Mouse (Mus musculus) stomach, postnatal 0 days (tissue): ENCODE measurements around the gene Wdr34. TPM values are rescaled to one million over a fixed set of nuclear protein-coding genes. Genes with fewer than 3 reads are reported as not detected.

Experiments used
- ATAC-seq: fragments of 200-750 bp; cut with Nextera tagmentation; 2 replicates; pipeline ENCODE4 v1.8.0; 2017; ENCODE audit not compliant: low FRiP score, low TSS enrichment
- DNase-seq: peaks from one replicate; pipeline ENCODE4 v3.0.0-alpha.2; 2016; ENCODE audit warnings: low spot score
- H3K27ac ChIP-seq: fragments of 300-500 bp; sonication (generic); replicated peaks from 2 replicates; pipeline ENCODE4 v1.5.1; 2014; ENCODE audit warnings: mild to moderate bottlenecking, control low read depth
- H3K27me3 ChIP-seq: fragments of 300-500 bp; sonication (generic); 2 replicates; pipeline ENCODE4 v1.6.1; 2014; ENCODE audit warnings: low read length; ENCODE audit not compliant: control insufficient read depth, insufficient read depth
- H3K36me3 ChIP-seq: fragments of 300-500 bp; sonication (generic); 2 replicates; pipeline ENCODE4 v1.6.1; 2014; ENCODE audit warnings: low read length, mixed read lengths; ENCODE audit not compliant: control insufficient read depth, insufficient read depth
- H3K4me1 ChIP-seq: fragments of 300-500 bp; sonication (generic); replicated peaks from 2 replicates; pipeline ENCODE4 v1.6.1; 2014; ENCODE audit warnings: antibody characterized with exemption; ENCODE audit not compliant: control insufficient read depth, insufficient read depth
- H3K4me2 ChIP-seq: fragments of 300-500 bp; sonication (generic); replicated peaks from 2 replicates; pipeline ENCODE4 v1.6.1; 2014; ENCODE audit warnings: low read depth, mild to moderate bottlenecking, control low read depth, moderate library complexity
- H3K4me3 ChIP-seq: fragments of 300-500 bp; sonication (generic); 2 replicates; pipeline ENCODE4 v1.5.1; 2014; ENCODE audit warnings: low read depth, low read length, control low read depth
- H3K9ac ChIP-seq: fragments of 300-500 bp; sonication (generic); 2 replicates; pipeline ENCODE4 v1.6.1; 2014; ENCODE audit warnings: mild to moderate bottlenecking, low read length, control low read depth, mixed read lengths
- H3K9me3 ChIP-seq: fragments of 300-500 bp; sonication (generic); 2 replicates; pipeline ENCODE4 v1.6.1; 2016; ENCODE audit warnings: low read length; ENCODE audit not compliant: control insufficient read depth
- CTCF ChIP-seq: IDR thresholded peaks from 2 replicates; pipeline ENCODE4 v1.5.1; 2016; ENCODE audit warnings: antibody characterized with exemption, low read depth, mild to moderate bottlenecking, moderate library complexity
- EP300 ChIP-seq: optimal IDR thresholded peaks from 2 replicates; pipeline ENCODE3; 2016; ENCODE audit warnings: antibody characterized with exemption
- WGBS: fragments of 180-500 bp; shearing (Covaris S2); extraction: QIAGEN DNeasy Blood & Tissue Kit; methylation state at CpG from one replicate; pipeline ENCODE4 v1.1.7; 2014; 5-methylcytosine and 5-hydroxymethylcytosine counted together
- polyA plus RNA-seq: library from polyadenylated mRNA; unstranded; fragments of >200 nt; fragmentation: Nextera tagmentation; extraction: Ambion mirVana; gene quantifications from 2 replicates; pipeline ENCODE4 v1.2.1, GENCODE M21; 2015

The Wdr34 gene
- polyA plus RNA-seq, 1 experiment from 2014 or later = 10.9 TPM

DNA sequence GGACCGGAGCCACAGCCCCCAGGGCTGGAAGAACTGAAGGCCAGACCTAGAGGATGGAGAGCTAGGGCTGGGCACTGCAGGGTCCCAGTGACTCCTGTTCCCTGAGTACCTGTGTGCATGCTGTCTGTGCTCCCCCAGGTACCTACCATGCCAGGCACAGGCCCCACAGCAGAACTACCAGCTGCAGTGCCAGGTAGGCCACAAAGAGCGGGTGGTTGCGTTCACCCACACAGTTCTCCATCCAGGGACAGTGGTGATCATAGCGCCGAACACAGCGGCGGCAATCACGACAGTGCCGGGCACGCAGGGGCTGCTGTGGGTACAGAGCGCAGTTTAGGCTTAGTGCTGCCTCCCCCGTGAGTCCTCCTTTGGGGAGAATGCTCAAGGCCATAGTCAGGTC lies 42.8 kb upstream of the Wdr34 start:
- Histone ChIP-seq H3K9me3 (no peaks in the 10 kb centered on the region), H3K27me3 (no peaks in the 10 kb centered on the region), H3K4me1 (no peaks in the 10 kb centered on the region), H3K36me3 (no peaks in the 10 kb centered on the region; the same call in 1 of the 2 replicates), H3K27ac (no peak overlapping the region), H3K4me2 (no peak overlapping the region), H3K9ac (no peak overlapping the region), H3K4me3 (no peak overlapping the region)
- TF ChIP-seq EP300 (no peak), CTCF (no peak)
- WGBS = 95% methylated on average over 12 of the region's 12 CpGs
- ATAC-seq (no peak), DNase-seq (no peak)

DNA sequence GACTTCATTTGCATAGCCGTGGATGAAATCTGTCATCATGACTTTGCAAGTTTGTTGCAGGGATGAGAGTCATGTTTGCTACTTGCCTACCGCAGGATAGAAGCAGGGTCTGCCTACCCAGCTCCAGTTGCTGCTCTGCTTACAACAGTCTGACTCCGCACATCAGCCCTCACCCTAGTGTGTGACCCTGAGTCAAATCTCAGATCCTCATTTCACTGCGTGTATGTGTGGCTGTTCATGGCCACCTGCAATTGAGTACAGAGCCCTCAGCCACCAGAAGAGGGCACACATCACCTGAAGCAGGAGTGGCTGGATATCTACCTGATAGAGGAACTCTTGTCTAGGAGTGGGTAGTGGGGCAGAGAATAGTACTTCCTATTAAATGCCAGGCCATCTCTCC lies 38.6 kb upstream of the Wdr34 start:
- Histone ChIP-seq H3K36me3 (no peaks in the 10 kb centered on the region; the same call in 1 of the 2 replicates), H3K27ac (no peak overlapping the region), H3K27me3 (no peaks in the 10 kb centered on the region), H3K4me1 (no peaks in the 10 kb centered on the region), H3K4me3 (no peak overlapping the region), H3K4me2 (no peak overlapping the region), H3K9me3 (no peaks in the 10 kb centered on the region), H3K9ac (no peak overlapping the region)
- 91% methylated on average over 4 of the region's 4 CpGs for WGBS
- TF ChIP-seq EP300 = no peak
- TF ChIP-seq CTCF = peak; percentile 22; the same call in 1 of the 2 replicates
- ATAC-seq = no peak
- DNase-seq = no peak

DNA sequence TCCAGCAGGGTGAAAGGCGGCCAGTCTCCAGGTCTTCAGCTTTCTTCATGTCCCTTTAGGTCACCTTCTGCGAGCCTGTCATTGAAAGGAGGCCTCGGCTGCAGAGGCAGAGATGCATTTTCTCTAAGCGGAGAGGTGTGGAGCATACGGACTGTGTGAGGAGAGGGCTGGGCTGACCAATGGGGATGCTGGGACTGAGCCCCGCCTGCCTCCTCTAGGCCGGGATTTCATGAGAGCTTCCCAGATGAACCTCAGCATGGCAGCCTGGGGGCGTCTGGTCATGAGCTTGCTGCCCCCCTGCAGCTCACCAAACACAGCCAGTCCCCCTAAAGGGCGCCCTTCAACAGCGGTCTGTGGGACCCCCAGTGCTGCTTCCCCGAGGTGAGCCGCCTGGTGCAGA lies 36.0 kb upstream of the Wdr34 start:
- H3K9ac ChIP-seq = peak overlapping the region; percentile 41; the same call in 1 of the 2 replicates
- 0 out of 2 replicates have a peak overlapping the region, but pooled peaks have one; percentile 2 for H3K4me3 ChIP-seq
- H3K27me3 ChIP-seq = no peaks in the 10 kb centered on the region
- H3K9me3 ChIP-seq = no peaks in the 10 kb centered on the region
- ATAC-seq = no peak; the same call in 1 of the 2 replicates
- H3K27ac ChIP-seq = no peak overlapping the region
- WGBS = 21% methylated on average over 12 of the region's 12 CpGs
- DNase-seq = no peak
- H3K36me3 ChIP-seq = no peaks in the 10 kb centered on the region
- no peak for TF ChIP-seq CTCF
- no peak for TF ChIP-seq EP300
- H3K4me1 ChIP-seq = no peaks in the 10 kb centered on the region
- peak overlapping the region; percentile 37 for H3K4me2 ChIP-seq

- WGBS = 53% methylated on average over 5 of the region's 5 CpGs
- DNase-seq (no peak), ATAC-seq (no peak)
- no peaks in the 10 kb centered on the region for H3K27me3 ChIP-seq
- H3K9ac ChIP-seq = no peak overlapping the region
- H3K27ac ChIP-seq = no peak overlapping the region
- H3K4me3 ChIP-seq = no peak overlapping the region
- no peaks in the 10 kb centered on the region for H3K4me1 ChIP-seq
- TF ChIP-seq EP300 (no peak), CTCF (no peak)
- no peaks in the 10 kb centered on the region for H3K36me3 ChIP-seq
- no peaks in the 10 kb centered on the region for H3K9me3 ChIP-seq
- no peak overlapping the region; the same call in 1 of the 2 replicates for H3K4me2 ChIP-seq
Measured at GRCm38 (mm10) chr2:30084113-30084512, 35.4 kb upstream of the Wdr34 start.

GRCm38 (mm10) chr2:30080181-30080800 lies 31.6 kb upstream of the Wdr34 start:
- TF ChIP-seq EP300 (no peak), CTCF (no peak)
- WGBS = 82% methylated on average over 15 of the region's 15 CpGs

DNA sequence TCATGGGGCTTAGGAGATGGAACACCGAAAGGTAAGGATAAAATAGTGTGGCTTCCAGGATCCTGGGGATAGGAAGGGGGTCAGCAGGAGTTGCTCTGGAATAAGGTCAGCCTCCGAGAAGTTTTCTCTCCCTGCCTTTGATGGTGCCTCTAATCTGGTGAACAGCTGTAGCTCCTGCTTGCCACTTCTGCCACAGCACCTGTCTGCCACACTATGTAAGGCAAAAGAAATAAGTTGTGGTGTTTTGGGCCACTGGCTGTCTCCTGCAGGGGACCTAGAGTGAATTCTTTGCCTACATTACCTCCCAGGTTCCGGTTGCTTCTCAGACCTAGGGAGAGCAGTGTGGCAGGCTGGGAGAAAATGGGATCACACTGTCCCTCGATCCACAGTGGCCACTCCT lies 30.1 kb upstream of the Wdr34 start:
- H3K4me2 ChIP-seq = peak overlapping the region; percentile 98; the same call in 1 of the 2 replicates
- no peaks in the 10 kb centered on the region for H3K36me3 ChIP-seq
- no peak overlapping the region for H3K4me3 ChIP-seq
- H3K4me1 ChIP-seq = peaks cover 4% of the 10 kb centered on the region; the same call in 1 of the 2 replicates
- ATAC-seq = no peak
- 73% methylated on average over 4 of the region's 4 CpGs for whole genome bisulfite sequencing
- H3K9ac ChIP-seq = peak overlapping the region; percentile 35; the same call in 1 of the 2 replicates
- no peaks in the 10 kb centered on the region for H3K9me3 ChIP-seq
- no peak for DNase-seq
- no peaks in the 10 kb centered on the region for H3K27me3 ChIP-seq
- TF ChIP-seq CTCF (no peak), EP300 (no peak)
- peak overlapping the region; percentile 78 for H3K27ac ChIP-seq

More at GRCm38 (mm10) chr2:30080181-30080800, 31.6 kb upstream of the Wdr34 start:
- no peak overlapping the region for H3K4me2 ChIP-seq
- H3K4me1 ChIP-seq = peaks cover 4% of the 10 kb centered on the region; the same call in 1 of the 2 replicates
- no peaks in the 10 kb centered on the region for H3K27me3 ChIP-seq
- no peak overlapping the region for H3K9ac ChIP-seq
- no peak overlapping the region for H3K4me3 ChIP-seq
- ATAC-seq (no peak), DNase-seq (no peak)
- H3K9me3 ChIP-seq = no peaks in the 10 kb centered on the region
- no peak overlapping the region for H3K27ac ChIP-seq
- H3K36me3 ChIP-seq = no peaks in the 10 kb centered on the region
